Mouse (Mus musculus) forebrain, embryonic 11.5 days (tissue): ENCODE measurements around the gene Atp6v0a1. TPM values are rescaled to one million over a fixed set of nuclear protein-coding genes. Genes with fewer than 3 reads are reported as not detected.

ENCODE experiments used
- ATAC-seq: fragments of 200-750 bp; cut with Nextera tagmentation; replicated peaks from 2 replicates; pipeline ENCODE4 v1.8.0; 2017; ENCODE audit warnings: moderate TSS enrichment; ENCODE audit not compliant: low FRiP score
- DNase-seq: peaks from one replicate; pipeline ENCODE4 v3.0.0-alpha.2; 2017; ENCODE audit warnings: low spot score
- H3K27ac ChIP-seq: fragments of 300-500 bp; sonication (generic); 2 replicates; pipeline ENCODE4 v1.5.1; 2014; ENCODE audit warnings: low read depth, low read length
- H3K27me3 ChIP-seq: fragments of 300-500 bp; sonication (generic); 2 replicates; pipeline ENCODE4 v1.6.1; 2014; ENCODE audit warnings: mild to moderate bottlenecking, low read length, mixed read lengths; ENCODE audit not compliant: control insufficient read depth, insufficient read depth
- H3K36me3 ChIP-seq: fragments of 300-500 bp; sonication (generic); 2 replicates; pipeline ENCODE4 v1.6.1; 2014; ENCODE audit warnings: mild to moderate bottlenecking, low read length, moderate library complexity, mixed read lengths; ENCODE audit not compliant: control insufficient read depth, insufficient read depth
- H3K4me1 ChIP-seq: fragments of 300-500 bp; sonication (generic); replicated peaks from 2 replicates; pipeline ENCODE4 v1.6.1; 2014; ENCODE audit warnings: low read length, mixed read lengths; ENCODE audit not compliant: control insufficient read depth, insufficient read depth
- H3K4me2 ChIP-seq: fragments of 300-500 bp; sonication (generic); 2 replicates; pipeline ENCODE4 v1.6.1; 2014; ENCODE audit warnings: low read depth, mild to moderate bottlenecking, low read length, moderate library complexity, mixed read lengths; ENCODE audit not compliant: severe bottlenecking
- H3K4me3 ChIP-seq: fragments of 300-500 bp; sonication (generic); 2 replicates; pipeline ENCODE4 v1.5.1; 2014; ENCODE audit warnings: low read depth, low read length
- H3K9ac ChIP-seq: fragments of 300-500 bp; sonication (generic); 2 replicates; pipeline ENCODE4 v1.6.1; 2014; ENCODE audit warnings: low read length
- H3K9me3 ChIP-seq: fragments of 300-500 bp; sonication (generic); 2 replicates; pipeline ENCODE4 v1.6.1; 2016; ENCODE audit warnings: low read length, mixed read lengths; ENCODE audit not compliant: control insufficient read depth
- WGBS: fragments of 180-500 bp; shearing (Covaris S2); extraction: QIAGEN DNeasy Blood & Tissue Kit; methylation state at CpG from one replicate; pipeline ENCODE4 v1.1.7; 2014; 5-methylcytosine and 5-hydroxymethylcytosine counted together
- polyA plus RNA-seq: library from polyadenylated mRNA; unstranded; fragments of >200 nt; fragmentation: Nextera tagmentation; extraction: Ambion mirVana; gene quantifications from 2 replicates; pipeline ENCODE4 v1.2.1, GENCODE M21; 2014

Atp6v0a1 gene
- 44.7 and 47.0 TPM in 2 replicates for polyA plus RNA-seq

DNA sequence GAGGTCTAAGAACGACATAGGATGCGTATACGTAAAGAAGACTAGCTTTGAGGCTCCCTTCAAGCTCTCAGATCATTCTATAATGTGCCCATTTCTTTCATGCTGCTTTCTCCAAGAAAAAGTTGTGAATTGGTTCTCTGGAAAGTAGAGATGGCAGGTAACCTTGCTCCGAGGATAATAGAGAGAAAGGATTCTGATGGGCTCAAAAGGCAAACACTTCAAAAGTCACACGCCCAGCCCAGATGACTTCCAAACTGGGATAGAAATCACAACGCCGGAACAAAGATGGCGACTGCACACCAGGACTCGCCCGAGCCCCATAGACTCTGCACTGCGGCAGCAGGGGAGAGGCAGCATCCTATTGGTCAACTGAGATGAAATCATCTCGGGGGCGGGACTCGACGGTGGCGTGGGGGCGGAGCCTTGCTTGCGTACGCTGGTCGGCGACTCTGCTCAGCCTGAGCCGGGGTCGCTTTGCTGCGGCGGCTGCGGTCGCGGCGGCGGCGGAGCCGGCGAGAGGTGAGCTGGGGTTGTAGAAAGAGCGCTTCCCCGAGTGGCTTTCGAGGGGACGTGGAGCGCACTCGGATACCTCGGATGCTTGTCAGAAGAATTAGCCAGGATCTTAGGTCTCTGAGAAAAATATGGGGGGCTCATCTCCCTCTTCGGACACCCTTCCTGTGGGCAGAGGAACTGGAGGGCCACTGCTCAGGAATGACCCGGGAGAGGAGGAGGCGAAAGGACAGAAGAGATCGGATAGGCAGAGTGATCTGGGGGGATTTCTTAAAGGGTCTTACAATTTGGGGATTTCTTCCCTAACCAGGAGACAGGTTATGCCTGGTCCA is at the start of gene Atp6v0a1:
Gene Atp6v0a1 (plus strand): TSS at position 407 of the 842 bp plus-strand sequence.
- DNase-seq (peak; percentile 97), ATAC-seq (peak; percentile 100)
- Histone ChIP-seq H3K36me3 (no peaks in the 10 kb centered on the region; the same call in 1 of the 2 replicates), H3K4me2 (peak within 1 kb of the TSS; percentile 83), H3K9me3 (no peaks in the 10 kb centered on the region), H3K27ac (peak within 1 kb of the TSS; percentile 63; the same call in 1 of the 2 replicates), H3K9ac (peak within 1 kb of the TSS; percentile 77), H3K4me1 (peaks cover 3% of the 10 kb centered on the region; the same call in 1 of the 2 replicates), H3K4me3 (peak within 1 kb of the TSS; percentile 62), H3K27me3 (no peaks in the 10 kb centered on the region)
- 1% methylated on average over 44 of the region's 44 CpGs for WGBS

DNA sequence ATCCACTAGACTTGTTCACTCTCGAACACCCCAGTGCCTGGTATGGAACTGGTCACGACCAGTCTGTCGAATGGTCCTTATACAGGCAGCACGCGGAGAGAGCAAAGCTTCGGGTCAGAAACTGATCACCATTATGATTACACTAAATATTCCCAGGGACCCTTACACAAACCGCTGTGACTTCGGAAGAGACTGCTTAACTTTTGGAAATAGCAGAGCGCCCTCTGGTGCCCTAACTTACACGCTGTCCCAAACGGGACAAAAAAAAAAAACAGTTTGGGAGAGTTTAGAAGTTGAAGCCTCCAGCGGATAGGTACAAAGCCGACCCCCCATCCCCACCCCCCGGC is 49.8 kb upstream of the Atp6v0a1 start:
- H3K9ac ChIP-seq = no peak overlapping the region
- peaks cover 25% of the 10 kb centered on the region for H3K27me3 ChIP-seq
- ATAC-seq (no peak), DNase-seq (peak; percentile 79)
- peak overlapping the region; percentile 39; the same call in 1 of the 2 replicates for H3K4me2 ChIP-seq
- no peaks in the 10 kb centered on the region for H3K9me3 ChIP-seq
- 5% methylated on average over 14 of the region's 14 CpGs for WGBS
- no peaks in the 10 kb centered on the region for H3K36me3 ChIP-seq
- H3K4me1 ChIP-seq = peaks cover 9% of the 10 kb centered on the region; the same call in 1 of the 2 replicates
- peak overlapping the region; percentile 14; the same call in 1 of the 2 replicates for H3K4me3 ChIP-seq
- H3K27ac ChIP-seq = no peak overlapping the region

DNA sequence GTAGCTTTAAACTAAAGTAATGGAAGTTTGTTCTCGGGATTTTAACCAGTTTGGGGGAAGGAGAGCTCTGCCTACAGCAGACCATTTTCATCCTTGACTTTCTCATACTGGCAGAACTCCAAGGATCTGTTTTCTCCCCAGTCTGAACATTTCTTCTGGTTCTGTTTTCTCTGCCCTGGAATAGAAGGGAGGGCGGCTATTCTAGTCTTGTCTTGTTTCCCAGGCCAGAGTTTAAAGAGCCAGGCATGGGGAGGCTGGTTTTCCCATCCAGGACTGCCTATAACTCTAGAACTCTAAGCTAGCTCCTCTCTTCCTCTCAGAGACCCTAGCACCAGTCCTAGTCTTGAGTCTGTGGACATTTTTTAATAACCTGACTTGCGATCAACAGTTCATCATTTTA is 49.4 kb upstream of the Atp6v0a1 start:
- H3K36me3 ChIP-seq = no peaks in the 10 kb centered on the region
- DNase-seq = no peak
- no peak overlapping the region for H3K4me2 ChIP-seq
- no peak for ATAC-seq
- H3K4me1 ChIP-seq = peaks cover 9% of the 10 kb centered on the region; the same call in 1 of the 2 replicates
- peaks cover 25% of the 10 kb centered on the region for H3K27me3 ChIP-seq
- no peak overlapping the region for H3K4me3 ChIP-seq
- H3K9ac ChIP-seq = no peak overlapping the region
- no peak overlapping the region for H3K27ac ChIP-seq
- WGBS = 33% methylated on average over 3 of the region's 3 CpGs
- H3K9me3 ChIP-seq = no peaks in the 10 kb centered on the region

DNA sequence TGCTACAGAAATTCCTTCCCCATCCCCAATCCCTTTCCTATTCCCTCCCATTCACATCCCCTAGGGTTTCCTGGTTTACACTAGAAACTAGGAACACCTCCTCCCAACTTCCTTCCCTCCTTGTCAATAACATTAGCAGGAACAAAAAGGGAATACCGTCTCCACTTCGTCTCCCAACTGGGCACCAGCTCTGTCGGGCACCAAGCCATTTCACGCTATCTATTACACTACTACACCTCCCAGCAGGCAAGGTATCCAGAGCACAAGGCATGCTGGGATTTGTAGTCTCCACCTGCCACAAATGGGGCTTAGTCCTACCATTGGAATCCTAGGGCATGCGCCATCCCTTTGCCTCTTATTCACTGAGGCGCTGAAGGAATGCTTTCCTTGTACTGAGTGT is 48.7 kb upstream of the Atp6v0a1 start:
- Histone ChIP-seq H3K9me3 (no peaks in the 10 kb centered on the region), H3K27ac (no peak overlapping the region), H3K36me3 (no peaks in the 10 kb centered on the region), H3K9ac (no peak overlapping the region), H3K4me3 (no peak overlapping the region), H3K4me2 (0 out of 2 replicates have a peak overlapping the region, but pooled peaks have one; percentile 15), H3K4me1 (peaks cover 9% of the 10 kb centered on the region; the same call in 1 of the 2 replicates), H3K27me3 (peaks cover 25% of the 10 kb centered on the region)
- no peak for ATAC-seq
- peak; percentile 60 for DNase-seq
- 11% methylated on average over 6 of the region's 6 CpGs for WGBS

DNA sequence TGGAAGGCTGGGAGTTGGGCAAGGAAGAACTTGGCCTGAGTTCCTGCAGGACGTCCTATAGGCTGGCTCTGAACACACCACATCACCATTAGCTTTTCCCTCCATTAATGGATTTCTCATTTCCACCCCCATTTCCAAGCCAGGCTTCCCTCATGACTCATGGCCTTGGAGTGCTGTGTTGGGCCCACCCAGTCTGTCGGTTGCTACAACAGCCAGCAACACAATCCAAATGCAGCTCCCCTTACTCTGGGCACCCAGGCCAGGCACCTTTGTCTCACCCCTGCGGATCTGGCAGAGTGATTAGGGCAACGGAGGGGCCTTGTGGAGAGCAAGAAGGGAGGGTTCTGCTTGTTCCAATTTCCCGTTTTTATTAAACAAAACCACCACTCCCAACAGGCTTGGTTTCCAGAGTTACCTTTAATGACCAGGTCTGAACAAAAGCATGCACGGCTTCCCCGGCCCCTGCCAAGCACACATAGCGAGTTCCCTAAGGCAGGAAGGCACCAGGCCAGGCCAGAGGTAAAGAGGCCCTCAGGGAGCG is 46.8 kb upstream of the Atp6v0a1 start:
- peaks cover 22% of the 10 kb centered on the region for H3K27me3 ChIP-seq
- no peak overlapping the region for H3K4me2 ChIP-seq
- H3K9me3 ChIP-seq = no peaks in the 10 kb centered on the region
- H3K4me3 ChIP-seq = no peak overlapping the region
- no peak for ATAC-seq
- H3K9ac ChIP-seq = no peak overlapping the region
- H3K4me1 ChIP-seq = peaks cover 9% of the 10 kb centered on the region; the same call in 1 of the 2 replicates
- no peak for DNase-seq
- no peaks in the 10 kb centered on the region for H3K36me3 ChIP-seq
- no peak overlapping the region for H3K27ac ChIP-seq
- WGBS = 69% methylated on average over 9 of the region's 9 CpGs

DNA sequence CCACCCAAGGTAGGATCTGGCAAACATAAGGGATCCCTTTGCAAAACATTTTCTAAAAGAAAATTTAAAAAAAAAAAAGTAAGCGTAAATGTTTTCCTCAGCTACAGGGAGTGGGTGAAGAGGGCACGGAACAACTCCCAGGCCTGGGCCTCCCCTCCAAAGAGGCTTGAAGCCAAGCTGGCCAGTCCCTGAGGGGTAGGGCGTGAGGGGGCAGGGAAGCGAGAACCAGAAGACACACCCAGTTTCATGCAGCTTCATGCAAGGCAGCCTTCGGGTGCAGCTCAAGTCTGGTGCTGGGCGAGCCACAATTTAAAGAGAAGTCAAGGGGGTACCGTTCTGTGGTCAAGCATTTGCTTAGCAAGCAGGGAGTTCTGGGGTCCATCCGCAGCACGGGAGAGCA is 45.6 kb upstream of the Atp6v0a1 start:
- Histone ChIP-seq H3K4me3 (no peak overlapping the region), H3K27ac (no peak overlapping the region), H3K27me3 (peaks cover 15% of the 10 kb centered on the region), H3K9ac (no peak overlapping the region), H3K36me3 (no peaks in the 10 kb centered on the region), H3K9me3 (no peaks in the 10 kb centered on the region), H3K4me1 (peaks cover 6% of the 10 kb centered on the region; the same call in 1 of the 2 replicates), H3K4me2 (no peak overlapping the region)
- ATAC-seq (no peak), DNase-seq (no peak)
- WGBS = 75% methylated on average over 9 of the region's 9 CpGs

DNA sequence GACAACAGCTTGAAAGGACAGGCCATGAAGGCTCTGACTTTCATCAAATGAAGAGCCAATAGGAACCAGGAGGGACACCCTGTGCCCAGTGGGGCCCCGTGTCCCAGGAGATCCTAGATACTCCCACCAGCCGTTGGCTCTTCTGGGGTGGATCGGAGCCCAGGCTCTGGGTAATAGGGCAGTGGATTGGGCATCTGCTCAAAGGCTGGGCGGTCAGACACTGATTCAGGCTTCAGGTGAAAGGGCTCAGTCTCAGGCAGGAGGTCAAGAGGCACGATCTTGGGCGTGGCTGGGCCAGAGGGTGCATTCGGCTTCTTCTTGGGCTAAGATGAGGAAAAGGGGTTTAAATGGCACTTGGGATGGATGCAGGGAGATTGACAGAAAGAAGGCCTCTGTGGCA is 45.1 kb upstream of the Atp6v0a1 start:
- Histone ChIP-seq H3K9me3 (no peaks in the 10 kb centered on the region), H3K36me3 (no peaks in the 10 kb centered on the region), H3K4me1 (peaks cover 3% of the 10 kb centered on the region; the same call in 1 of the 2 replicates), H3K27ac (no peak overlapping the region), H3K4me2 (no peak overlapping the region), H3K4me3 (no peak overlapping the region), H3K27me3 (peaks cover 15% of the 10 kb centered on the region), H3K9ac (no peak overlapping the region)
- ATAC-seq = no peak
- DNase-seq = no peak
- WGBS = 81% methylated on average over 7 of the region's 7 CpGs

DNA sequence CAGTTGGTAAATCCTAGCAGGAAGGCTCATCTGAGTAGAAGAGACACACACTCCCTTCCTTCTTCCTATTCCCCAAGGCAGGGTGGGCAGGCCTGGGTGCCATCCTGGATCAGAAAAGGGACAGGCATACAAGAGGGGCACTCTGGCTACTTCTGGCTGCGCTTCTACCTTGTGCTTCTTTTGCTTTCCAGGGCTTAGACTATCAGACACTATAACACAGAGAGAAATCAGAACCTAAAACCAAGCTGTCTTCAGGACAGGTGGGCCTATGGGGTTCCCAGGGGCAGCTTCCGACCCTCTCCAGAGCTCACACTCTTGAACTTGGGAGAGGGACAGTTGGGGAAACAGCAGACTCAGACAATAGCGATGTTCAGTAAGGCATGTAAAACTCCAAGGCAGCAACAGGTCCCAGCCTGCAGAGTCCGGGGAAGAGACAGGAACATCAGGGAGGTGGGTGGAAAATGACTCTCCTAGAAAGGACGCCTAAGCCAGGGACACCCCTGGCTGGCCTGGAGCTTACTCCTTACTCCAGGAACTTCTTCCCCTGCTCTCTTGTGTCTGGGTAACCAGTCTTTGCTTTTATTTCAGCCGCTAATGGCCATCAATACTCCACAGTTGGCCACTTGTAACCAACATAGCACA is 44.2 kb upstream of the Atp6v0a1 start:
- no peaks in the 10 kb centered on the region for H3K36me3 ChIP-seq
- H3K9me3 ChIP-seq = no peaks in the 10 kb centered on the region
- H3K4me1 ChIP-seq = peaks cover 7% of the 10 kb centered on the region; the same call in 1 of the 2 replicates
- H3K27ac ChIP-seq = no peak overlapping the region
- no peak for DNase-seq
- ATAC-seq = no peak
- no peak overlapping the region for H3K4me3 ChIP-seq
- no peak overlapping the region for H3K4me2 ChIP-seq
- H3K9ac ChIP-seq = no peak overlapping the region
- 84% methylated on average over 6 of the region's 6 CpGs for WGBS
- peaks cover 19% of the 10 kb centered on the region for H3K27me3 ChIP-seq
